Mouse (Mus musculus) stomach, postnatal 0 days (tissue): Measurements from ENCODE around the gene Gm10354.
"Not testable (repeated sequence)": the region's sequence is repeated elsewhere in the genome, so short reads cannot be mapped to it uniquely, and the experiment has no call there.

Experiments
- CTCF ChIP-seq: IDR thresholded peaks from 2 replicates; pipeline ENCODE4 v1.5.1; 2016; ENCODE audit warnings: antibody characterized with exemption, low read depth, mild to moderate bottlenecking, moderate library complexity
- EP300 ChIP-seq: optimal IDR thresholded peaks from 2 replicates; pipeline ENCODE3; 2016; ENCODE audit warnings: antibody characterized with exemption

- TF ChIP-seq CTCF, EP300: not testable (repeated sequence)
Measured at GRCm38 (mm10) chr5:15006288-15006687, 27.6 kb upstream of the Gm10354 start.
